Mouse (Mus musculus) stomach, postnatal 0 days (tissue): ENCODE data around the gene Setd7. TPM values are rescaled to one million over a fixed set of nuclear protein-coding genes. Genes with fewer than 3 reads are reported as not detected.

ENCODE experiments used
- ATAC-seq: fragments of 200-750 bp; cut with Nextera tagmentation; 2 replicates; pipeline ENCODE4 v1.8.0; 2017; ENCODE audit not compliant: low FRiP score, low TSS enrichment
- DNase-seq: peaks from one replicate; pipeline ENCODE4 v3.0.0-alpha.2; 2016; ENCODE audit warnings: low spot score
- H3K27ac ChIP-seq: fragments of 300-500 bp; sonication (generic); replicated peaks from 2 replicates; pipeline ENCODE4 v1.5.1; 2014; ENCODE audit warnings: mild to moderate bottlenecking, control low read depth
- H3K27me3 ChIP-seq: fragments of 300-500 bp; sonication (generic); 2 replicates; pipeline ENCODE4 v1.6.1; 2014; ENCODE audit warnings: low read length; ENCODE audit not compliant: control insufficient read depth, insufficient read depth
- H3K36me3 ChIP-seq: fragments of 300-500 bp; sonication (generic); 2 replicates; pipeline ENCODE4 v1.6.1; 2014; ENCODE audit warnings: low read length, mixed read lengths; ENCODE audit not compliant: control insufficient read depth, insufficient read depth
- H3K4me1 ChIP-seq: fragments of 300-500 bp; sonication (generic); replicated peaks from 2 replicates; pipeline ENCODE4 v1.6.1; 2014; ENCODE audit warnings: antibody characterized with exemption; ENCODE audit not compliant: control insufficient read depth, insufficient read depth
- H3K4me2 ChIP-seq: fragments of 300-500 bp; sonication (generic); replicated peaks from 2 replicates; pipeline ENCODE4 v1.6.1; 2014; ENCODE audit warnings: low read depth, mild to moderate bottlenecking, control low read depth, moderate library complexity
- H3K4me3 ChIP-seq: fragments of 300-500 bp; sonication (generic); 2 replicates; pipeline ENCODE4 v1.5.1; 2014; ENCODE audit warnings: low read depth, low read length, control low read depth
- H3K9ac ChIP-seq: fragments of 300-500 bp; sonication (generic); 2 replicates; pipeline ENCODE4 v1.6.1; 2014; ENCODE audit warnings: mild to moderate bottlenecking, low read length, control low read depth, mixed read lengths
- H3K9me3 ChIP-seq: fragments of 300-500 bp; sonication (generic); 2 replicates; pipeline ENCODE4 v1.6.1; 2016; ENCODE audit warnings: low read length; ENCODE audit not compliant: control insufficient read depth
- CTCF ChIP-seq: IDR thresholded peaks from 2 replicates; pipeline ENCODE4 v1.5.1; 2016; ENCODE audit warnings: antibody characterized with exemption, low read depth, mild to moderate bottlenecking, moderate library complexity
- EP300 ChIP-seq: optimal IDR thresholded peaks from 2 replicates; pipeline ENCODE3; 2016; ENCODE audit warnings: antibody characterized with exemption
- WGBS: fragments of 180-500 bp; shearing (Covaris S2); extraction: QIAGEN DNeasy Blood & Tissue Kit; methylation state at CpG from one replicate; pipeline ENCODE4 v1.1.7; 2014; 5-methylcytosine and 5-hydroxymethylcytosine counted together
- polyA plus RNA-seq: library from polyadenylated mRNA; unstranded; fragments of >200 nt; fragmentation: Nextera tagmentation; extraction: Ambion mirVana; gene quantifications from 2 replicates; pipeline ENCODE4 v1.2.1, GENCODE M21; 2015

Gene Setd7
- polyA plus RNA-seq, 1 experiment from 2014 or later = 1.8 TPM

DNA sequence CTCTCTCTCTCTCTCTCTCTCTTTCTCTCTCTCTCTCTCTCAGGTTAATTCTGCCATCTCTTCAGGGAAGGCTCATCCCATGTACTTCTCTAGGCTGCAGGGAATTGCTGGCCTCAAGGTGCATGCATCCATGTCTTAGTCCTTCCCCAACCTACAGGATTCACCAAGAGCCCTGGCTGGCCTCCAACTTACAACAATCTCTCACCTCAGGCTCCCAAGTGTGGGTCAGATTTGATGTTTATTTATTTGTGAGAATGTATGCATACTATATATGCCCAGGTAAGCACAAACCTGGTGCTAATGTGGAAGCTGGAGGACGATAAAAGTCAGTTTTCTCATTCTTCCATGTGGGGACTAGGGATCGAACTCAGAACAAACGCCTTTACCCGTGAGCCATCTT is 5.8 kb downstream of the Setd7 start:
- Histone ChIP-seq H3K9ac (no peak overlapping the region), H3K27ac (no peak overlapping the region), H3K4me1 (0 out of 2 replicates have a peak, but pooled peaks cover 6% of the 10 kb centered on the region), H3K9me3 (no peaks in the 10 kb centered on the region), H3K36me3 (peaks cover 1% of the 10 kb centered on the region; the same call in 1 of the 2 replicates), H3K4me2 (no peak overlapping the region), H3K4me3 (no peak overlapping the region), H3K27me3 (no peaks in the 10 kb centered on the region)
- WGBS = 83% methylated on average over 4 of the region's 4 CpGs
- no peak for ATAC-seq
- TF ChIP-seq EP300 (no peak), CTCF (no peak)
- DNase-seq = no peak

DNA sequence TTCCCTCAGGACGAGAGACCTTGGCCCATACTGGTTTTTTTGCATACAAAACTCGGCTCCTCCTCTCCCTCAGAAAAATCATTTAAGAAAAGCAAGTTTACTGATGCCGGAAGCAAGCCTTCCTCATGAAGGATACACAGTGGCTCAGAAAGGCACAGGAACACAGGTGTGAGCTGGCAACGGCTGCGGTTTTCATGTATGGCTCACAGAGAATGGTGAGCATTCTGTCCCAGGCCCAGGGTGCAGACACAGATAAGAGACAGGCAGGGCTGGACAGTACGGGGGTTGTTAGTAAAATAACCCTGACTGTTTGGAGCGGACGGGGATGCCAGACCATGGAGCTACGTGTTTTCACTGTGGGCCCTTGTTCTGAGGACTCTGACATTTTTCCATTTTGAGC is 6.6 kb downstream of the Setd7 start:
- Histone ChIP-seq H3K27ac (peak overlapping the region; percentile 49; the same call in 1 of the 2 replicates), H3K4me3 (no peak overlapping the region), H3K4me1 (0 out of 2 replicates have a peak, but pooled peaks cover 6% of the 10 kb centered on the region), H3K9ac (peak overlapping the region; percentile 8; the same call in 1 of the 2 replicates), H3K4me2 (no peak overlapping the region), H3K27me3 (no peaks in the 10 kb centered on the region), H3K36me3 (peaks cover 5% of the 10 kb centered on the region; the same call in 1 of the 2 replicates), H3K9me3 (no peaks in the 10 kb centered on the region)
- TF ChIP-seq CTCF (no peak), EP300 (no peak)
- DNase-seq (no peak), ATAC-seq (no peak)
- WGBS = 57% methylated on average over 9 of the region's 9 CpGs

DNA sequence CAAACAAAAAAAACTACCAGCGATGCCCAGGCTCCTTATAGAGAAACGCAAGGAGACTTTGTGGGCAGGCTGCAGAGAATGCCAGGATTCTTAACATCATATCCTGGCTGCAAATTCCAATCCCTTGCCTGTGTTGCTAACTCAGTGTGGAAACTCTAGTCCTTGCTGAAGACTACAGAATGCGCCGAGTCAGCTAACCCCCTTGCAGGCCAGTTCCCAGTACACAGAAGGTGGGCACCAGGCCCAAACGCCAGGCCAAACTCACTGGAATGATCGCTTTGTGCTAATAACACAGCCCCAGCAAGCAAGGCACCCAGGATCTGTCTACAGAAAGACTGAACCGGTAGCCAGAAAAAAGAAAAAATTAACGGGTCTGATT is 7.2 kb downstream of the Setd7 start:
- Histone ChIP-seq H3K9ac (no peak overlapping the region), H3K27ac (0 out of 2 replicates have a peak overlapping the region, but pooled peaks have one; percentile 41), H3K4me1 (0 out of 2 replicates have a peak, but pooled peaks cover 6% of the 10 kb centered on the region), H3K9me3 (no peaks in the 10 kb centered on the region), H3K4me3 (no peak overlapping the region), H3K27me3 (no peaks in the 10 kb centered on the region), H3K36me3 (peaks cover 7% of the 10 kb centered on the region; the same call in 1 of the 2 replicates), H3K4me2 (peak overlapping the region; percentile 15; the same call in 1 of the 2 replicates)
- WGBS = 34% methylated on average over 8 of the region's 8 CpGs
- ATAC-seq (0 out of 2 replicates have a peak, but pooled peaks have one; percentile 52), DNase-seq (peak; percentile 38)
- no peak for TF ChIP-seq EP300
- TF ChIP-seq CTCF = no peak

DNA sequence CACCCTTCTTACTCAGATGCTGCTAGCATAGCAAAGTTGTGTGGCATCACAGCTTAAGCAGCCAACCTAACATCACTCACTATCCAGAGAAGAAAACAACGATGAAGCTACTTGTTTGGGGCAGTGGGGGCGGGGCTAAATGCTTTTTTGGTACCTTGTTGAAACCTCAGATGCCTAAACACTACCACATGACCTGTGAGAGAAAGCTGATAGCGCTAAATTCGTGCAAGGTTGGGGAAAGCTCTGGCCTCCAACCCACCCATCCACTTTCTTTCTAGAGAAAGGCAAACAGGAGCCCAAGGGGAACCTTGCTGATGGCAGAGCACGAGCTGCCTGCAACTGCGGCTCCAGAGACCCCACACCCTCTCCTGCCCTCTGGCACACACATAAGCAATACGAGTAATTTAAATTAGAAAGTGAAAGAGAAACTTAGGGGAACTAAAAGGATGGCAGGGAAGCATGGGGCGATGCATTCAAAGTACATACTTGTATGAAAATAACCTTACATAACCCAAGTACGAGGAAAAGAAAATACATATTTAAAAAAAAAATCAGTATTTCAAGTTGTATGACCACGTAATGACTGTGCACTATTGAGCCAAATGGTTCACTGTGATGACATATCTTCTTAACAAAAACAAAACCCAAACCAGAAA is 7.7 kb downstream of the Setd7 start:
- ATAC-seq (no peak), DNase-seq (no peak)
- H3K4me3 ChIP-seq = peak overlapping the region; percentile 21; the same call in 1 of the 2 replicates
- 0 out of 2 replicates have a peak overlapping the region, but pooled peaks have one; percentile 24 for H3K27ac ChIP-seq
- no peaks in the 10 kb centered on the region for H3K27me3 ChIP-seq
- H3K4me2 ChIP-seq = peak overlapping the region; percentile 54
- TF ChIP-seq EP300 = no peak
- TF ChIP-seq CTCF = no peak
- H3K4me1 ChIP-seq = 0 out of 2 replicates have a peak, but pooled peaks cover 6% of the 10 kb centered on the region
- peaks cover 7% of the 10 kb centered on the region; the same call in 1 of the 2 replicates for H3K36me3 ChIP-seq
- H3K9ac ChIP-seq = peak overlapping the region; percentile 41; the same call in 1 of the 2 replicates
- 35% methylated on average over 10 of the region's 10 CpGs for WGBS
- H3K9me3 ChIP-seq = no peaks in the 10 kb centered on the region

DNA sequence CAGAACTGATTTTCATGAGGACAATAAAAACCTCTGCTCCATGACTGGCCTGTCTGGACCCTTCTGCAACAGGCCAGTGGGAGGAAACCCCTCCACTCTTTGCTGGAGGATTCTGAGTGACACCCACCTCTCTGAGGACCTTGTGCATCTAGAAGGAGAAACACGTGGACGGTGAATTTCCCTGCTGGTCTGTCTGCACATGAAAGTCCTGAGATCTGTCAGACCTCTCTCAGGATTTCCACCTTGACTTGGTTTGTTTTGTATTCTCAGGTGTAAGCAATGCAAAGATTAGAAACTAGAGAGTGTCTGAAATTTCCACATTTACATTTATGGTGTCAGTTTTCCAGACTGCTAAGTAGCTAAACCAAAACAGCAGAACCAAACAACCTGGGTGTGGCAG is 8.5 kb downstream of the Setd7 start:
- H3K9ac ChIP-seq = no peak overlapping the region
- H3K4me1 ChIP-seq = 0 out of 2 replicates have a peak, but pooled peaks cover 6% of the 10 kb centered on the region
- 0 out of 2 replicates have a peak overlapping the region, but pooled peaks have one; percentile 24 for H3K27ac ChIP-seq
- 89% methylated on average over 2 of the region's 2 CpGs for WGBS
- TF ChIP-seq EP300 = no peak
- no peak for TF ChIP-seq CTCF
- H3K9me3 ChIP-seq = no peaks in the 10 kb centered on the region
- peaks cover 7% of the 10 kb centered on the region; the same call in 1 of the 2 replicates for H3K36me3 ChIP-seq
- ATAC-seq (no peak), DNase-seq (no peak)
- H3K27me3 ChIP-seq = no peaks in the 10 kb centered on the region
- H3K4me2 ChIP-seq = no peak overlapping the region; the same call in 1 of the 2 replicates
- H3K4me3 ChIP-seq = no peak overlapping the region
